Comparison of ENCODE assay signal across 16 mouse cellular contexts in genomic region chr5:147058661-147059060, GRCm38 (mm10). TPM values are rescaled to one million over a fixed set of nuclear protein-coding genes. Genes with fewer than 3 reads are reported as not detected.
DNase-seq lines count a peak whose midpoint lies in the region; ATAC-seq and TF ChIP-seq lines count a peak whose summit lies in the region.
"Had no signal": no experiment of that assay in that cellular context is flagged by ENCODE, and none has a peak within 500 bp of the region (broad histone marks: within the 10 kb centered on the region; RNA-seq: fewer than 3 reads in every experiment).

No protein-coding gene starts in this region.

- TF ChIP-seq EP300 in CH12.LX (IDR thresholded peaks at IDR 0.05; ENCODE audit: low read length) = no peak

- H3K4me2 ChIP-seq in hindbrain, postnatal 0 days (ENCODE audit: low read depth, low read length) = no peak overlapping the region
- no peak overlapping the region for H3K4me2 ChIP-seq in hindbrain, embryonic 11.5 days (replicated peaks; ENCODE audit: low read depth, low read length)
- peak overlapping the region; percentile 98 for H3K4me2 ChIP-seq in CH12.LX (ENCODE audit: insufficient read depth, low read depth, poor library complexity, severe bottlenecking)
- no peak overlapping the region for H3K4me2 ChIP-seq in liver, embryonic 15.5 days
- H3K4me2 ChIP-seq: heart, embryonic 12.5 days; limb, embryonic 12.5 days; lung, embryonic 14.5 days; midbrain, embryonic 12.5 days had no signal

- no peak for TF ChIP-seq CTCF in hindbrain, postnatal 0 days (IDR thresholded peaks at IDR 0.05; ENCODE audit: low read depth)
- TF ChIP-seq CTCF in CH12.LX (conservative IDR thresholded peaks at IDR 0.05 in 1 of 2, IDR thresholded peaks at IDR 0.05 in 1 of 2; ENCODE audit: low read depth in 2 of 2, low read length in 2 of 2) = no peak

- no peaks in the 10 kb centered on the region for H3K36me3 ChIP-seq in hindbrain, postnatal 0 days (ENCODE audit: insufficient read depth, low read length)
- no peaks in the 10 kb centered on the region for H3K36me3 ChIP-seq in hindbrain, embryonic 11.5 days (ENCODE audit: control insufficient read depth, insufficient read depth, low read length)
- H3K36me3 ChIP-seq in CH12.LX (replicated peaks in 1 of 2; ENCODE audit: control insufficient read depth in 1 of 2, insufficient read depth in 1 of 2, low read length in 1 of 2) = peaks cover 0 to 5% of the 10 kb centered on the region in 2 experiments
- H3K36me3 ChIP-seq in liver, embryonic 15.5 days (replicated peaks) = no peaks in the 10 kb centered on the region
- H3K36me3 ChIP-seq: embryonic facial prominence, embryonic 10.5 days; heart, embryonic 12.5 days; limb, embryonic 12.5 days; midbrain, embryonic 12.5 days had no signal

- H3K9me3 ChIP-seq in hindbrain, postnatal 0 days (ENCODE audit: low read length) = no peaks in the 10 kb centered on the region
- no peaks in the 10 kb centered on the region for H3K9me3 ChIP-seq in hindbrain, embryonic 11.5 days (ENCODE audit: control insufficient read depth, low read length)
- H3K9me3 ChIP-seq in CH12.LX (replicated peaks; ENCODE audit: low read length) = no peaks in the 10 kb centered on the region
- no peaks in the 10 kb centered on the region for H3K9me3 ChIP-seq in liver, embryonic 15.5 days (replicated peaks)
- H3K9me3 ChIP-seq: embryonic facial prominence, embryonic 10.5 days; heart, embryonic 12.5 days; limb, embryonic 12.5 days; midbrain, embryonic 12.5 days had no signal

- no peak overlapping the region for H3K9ac ChIP-seq in hindbrain, postnatal 0 days (replicated peaks; ENCODE audit: low read length)
- no peak overlapping the region for H3K9ac ChIP-seq in hindbrain, embryonic 11.5 days (ENCODE audit: low read depth, low read length)
- H3K9ac ChIP-seq in CH12.LX (ENCODE audit: insufficient read depth, low read depth) = peak overlapping the region; percentile 93
- no peak overlapping the region for H3K9ac ChIP-seq in liver, embryonic 15.5 days
- H3K9ac ChIP-seq: heart, embryonic 12.5 days; limb, embryonic 12.5 days; lung, embryonic 14.5 days; midbrain, embryonic 12.5 days had no signal

- peak; percentile 58; the same call in 1 of the 2 replicates for ATAC-seq in hindbrain, postnatal 0 days
- no peak for ATAC-seq in hindbrain, embryonic 11.5 days (ENCODE audit: low FRiP score)
- ATAC-seq in liver, embryonic 15.5 days (ENCODE audit: insufficient read depth) = no peak
- ATAC-seq: hindbrain, embryonic 16.5 days had no signal

- no peak for TF ChIP-seq POLR2A in CH12.LX (IDR thresholded peaks at IDR 0.05; ENCODE audit: low read depth, low read length)

- H3K4me3 ChIP-seq in hindbrain, postnatal 0 days (ENCODE audit: low read length) = no peak overlapping the region
- no peak overlapping the region for H3K4me3 ChIP-seq in hindbrain, embryonic 11.5 days (ENCODE audit: low read depth, low read length)
- H3K4me3 ChIP-seq in CH12.LX (replicated peaks in 1 of 3; ENCODE audit: low read depth in 2 of 3, low read length in 2 of 3, poor library complexity in 1 of 3) = peak overlapping the region; percentile 46 to 79 (median 61)
- no peak overlapping the region for H3K4me3 ChIP-seq in liver, embryonic 15.5 days (replicated peaks)
- H3K4me3 ChIP-seq: embryonic facial prominence, embryonic 10.5 days; heart, embryonic 12.5 days; limb, embryonic 12.5 days; midbrain, embryonic 12.5 days; myocyte had no signal

- H3K27ac ChIP-seq in hindbrain, postnatal 0 days = 0 out of 2 replicates have a peak overlapping the region, but pooled peaks have one; percentile 15
- no peak overlapping the region for H3K27ac ChIP-seq in hindbrain, embryonic 11.5 days (ENCODE audit: low read depth, low read length)
- peak overlapping the region; percentile 85 for H3K27ac ChIP-seq in CH12.LX (ENCODE audit: insufficient read depth, low read depth)
- H3K27ac ChIP-seq in liver, embryonic 15.5 days (replicated peaks) = 0 out of 2 replicates have a peak overlapping the region, but pooled peaks have one; percentile 31
- H3K27ac ChIP-seq: embryonic facial prominence, embryonic 10.5 days; limb, embryonic 12.5 days; midbrain, embryonic 12.5 days had no signal

- DNase-seq in hindbrain, postnatal 0 days (ENCODE audit: low spot score) = peak; percentile 50
- DNase-seq in hindbrain, embryonic 11.5 days (ENCODE audit: low spot score) = no peak
- DNase-seq in CH12.LX (ENCODE audit: extremely low read depth) = no peak
- peak; percentile 72 for DNase-seq in cerebellum, adult 8-10 months
- no peak for DNase-seq in heart, adult 11 months
- no peak for DNase-seq in lung, postnatal 14 days
- no peak for DNase-seq in urinary bladder, postnatal 4 days (ENCODE audit: low spot score in 2 of 2)
- DNase-seq: heart, postnatal 14 days; lung, embryonic 14.5 days had no signal

- peaks cover 75% of the 10 kb centered on the region for H3K79me2 ChIP-seq in CH12.LX (replicated peaks; ENCODE audit: control insufficient read depth, extremely low read depth, insufficient read depth, poor library complexity, severe bottlenecking)

- dilution Hi-C loops in CH12.LX (cut with MboI; ENCODE audit: extremely low pct_ligation_motif_present, extremely low pct_unique_long_range_greater_than_20kb, low sequenced_read_pairs) = no loop called here

- in situ Hi-C loops in CH12.LX (cut with MboI; ENCODE audit: low pct_ligation_motif_present, low pct_unique_long_range_greater_than_20kb, low sequenced_read_pairs) = no loop called here

- no peak for TF ChIP-seq RAD21 in CH12.LX (IDR thresholded peaks at IDR 0.05; ENCODE audit: low read depth, low read length)

- WGBS in hindbrain, postnatal 0 days = 76% methylated on average over 5 of the region's 5 CpGs
- 86% methylated on average over 5 of the region's 5 CpGs for WGBS in hindbrain, embryonic 11.5 days
- 73% methylated on average over 5 of the region's 5 CpGs for WGBS in liver, embryonic 15.5 days (ENCODE audit: insufficient replicate concordance)

- no peaks in the 10 kb centered on the region for H3K27me3 ChIP-seq in hindbrain, postnatal 0 days (ENCODE audit: insufficient read depth, low read length)
- H3K27me3 ChIP-seq in hindbrain, embryonic 11.5 days (ENCODE audit: control insufficient read depth, insufficient read depth, low read length) = no peaks in the 10 kb centered on the region
- H3K27me3 ChIP-seq in CH12.LX (replicated peaks) = no peaks in the 10 kb centered on the region
- no peaks in the 10 kb centered on the region for H3K27me3 ChIP-seq in liver, embryonic 15.5 days
- H3K27me3 ChIP-seq: heart, embryonic 12.5 days; limb, embryonic 12.5 days; midbrain, embryonic 12.5 days had no signal

- H3K4me1 ChIP-seq in hindbrain, postnatal 0 days (ENCODE audit: insufficient read depth, low read length) = no peaks in the 10 kb centered on the region
- H3K4me1 ChIP-seq in hindbrain, embryonic 11.5 days (replicated peaks; ENCODE audit: control insufficient read depth, insufficient read depth, low read length) = no peaks in the 10 kb centered on the region
- peaks cover 3 to 69% of the 10 kb centered on the region in 2 experiments; a peak in 3 of 4 replicates for H3K4me1 ChIP-seq in CH12.LX (ENCODE audit: control insufficient read depth in 1 of 2, insufficient read depth in 2 of 2)
- H3K4me1 ChIP-seq in liver, embryonic 15.5 days (replicated peaks) = peaks cover 44% of the 10 kb centered on the region
- H3K4me1 ChIP-seq: limb, embryonic 12.5 days; midbrain, embryonic 12.5 days had no signal

TF ChIP-seq in CH12.LX, 34 proteins besides CTCF, POLR2A, EP300 and RAD21:
- no peak; the same call in 1 of the 2 replicates for TF ChIP-seq MXI1 (IDR thresholded peaks at IDR 0.05; ENCODE audit: low read depth, low read length)
- TF ChIP-seq MYC (IDR thresholded peaks at IDR 0.05; ENCODE audit: low read depth, low read length) = no peak
- TF ChIP-seq ZNF384 (IDR thresholded peaks at IDR 0.05; ENCODE audit: low read depth, low read length) = no peak
- no peak for TF ChIP-seq TCF12 (IDR thresholded peaks at IDR 0.05; ENCODE audit: low read depth, low read length)

RNA-seq across cellular contexts. Expression of gene Lnx2, which starts 17.7 kb away (rescaled TPM):
- 7.4 and 9.7 TPM in 2 replicates for total RNA-seq in hindbrain, postnatal 0 days (2014; rRNA removed)
- polyA plus RNA-seq in hindbrain, postnatal 0 days (2015; fragmentation: Nextera tagmentation; extraction: Ambion mirVana) = 3.0 and 3.3 TPM in 2 replicates
- polyA plus RNA-seq in hindbrain, embryonic 11.5 days (2014; fragmentation: Nextera tagmentation; extraction: Ambion mirVana) = 7.7 and 8.4 TPM in 2 replicates
- total RNA-seq in CH12.LX (2012; rRNA removed) = 25.6 and 30.1 TPM in 2 replicates
- total RNA-seq in CH12.LX (2014; rRNA removed) = 19.4 and 20.3 TPM in 2 replicates
- polyA plus RNA-seq in CH12.LX (2012; ENCODE audit: insufficient read length, low read depth) = 18.8 and 22.9 TPM in 2 replicates
- 4.7 and 4.9 TPM in 2 replicates for polyA plus RNA-seq in liver, embryonic 15.5 days (2015; fragmentation: Nextera tagmentation; extraction: Ambion mirVana)

RNA-seq across cellular contexts. Expression of gene Polr1d, which starts 18.2 kb away (rescaled TPM):
- total RNA-seq in hindbrain, postnatal 0 days (2014; rRNA removed) = 53.7 and 55.0 TPM in 2 replicates
- polyA plus RNA-seq in hindbrain, postnatal 0 days (2015; fragmentation: Nextera tagmentation; extraction: Ambion mirVana) = 103 and 106 TPM in 2 replicates
- polyA plus RNA-seq in hindbrain, embryonic 11.5 days (2014; fragmentation: Nextera tagmentation; extraction: Ambion mirVana) = 112 and 119 TPM in 2 replicates
- total RNA-seq in CH12.LX (2012; rRNA removed) = 293 and 334 TPM in 2 replicates
- 354 and 381 TPM in 2 replicates for total RNA-seq in CH12.LX (2014; rRNA removed)
- 300 and 322 TPM in 2 replicates for polyA plus RNA-seq in CH12.LX (2012; ENCODE audit: insufficient read length, low read depth)
- polyA plus RNA-seq in liver, embryonic 15.5 days (2015; fragmentation: Nextera tagmentation; extraction: Ambion mirVana) = 62.4 and 68.0 TPM in 2 replicates

Comparison
In these comparisons a context has a peak if more than half of its experiments do, and no peak if none do; other contexts are left out.
1. DNase-seq: peak in hindbrain, postnatal 0 days (single experiment) and cerebellum, adult 8-10 months (single experiment); none in hindbrain, embryonic 11.5 days (single experiment), CH12.LX (single experiment), heart, adult 11 months (single experiment), lung, postnatal 14 days (single experiment) and urinary bladder, postnatal 4 days (0 of 2).
2. H3K4me3 ChIP-seq: peak in CH12.LX (3 of 3); none in hindbrain, postnatal 0 days (single experiment), hindbrain, embryonic 11.5 days (single experiment) and liver, embryonic 15.5 days (single experiment).